Mouse (Mus musculus) thymus, postnatal 0 days (tissue): ENCODE data around the gene Pard3b. TPM values are rescaled to one million over a fixed set of nuclear protein-coding genes. Genes with fewer than 3 reads are reported as not detected.

Source experiments
- DNase-seq: peaks from one replicate; pipeline ENCODE4 v3.0.0-alpha.2; 2015; ENCODE audit warnings: low spot score
- polyA plus RNA-seq: library from polyadenylated mRNA; unstranded; fragments of >200 nt; fragmentation: Nextera tagmentation; extraction: Ambion mirVana; gene quantifications from 2 replicates; pipeline ENCODE4 v1.2.1, GENCODE M21; 2015

Pard3b gene
- polyA plus RNA-seq, 1 experiment from 2014 or later = 3.7 TPM

DNA sequence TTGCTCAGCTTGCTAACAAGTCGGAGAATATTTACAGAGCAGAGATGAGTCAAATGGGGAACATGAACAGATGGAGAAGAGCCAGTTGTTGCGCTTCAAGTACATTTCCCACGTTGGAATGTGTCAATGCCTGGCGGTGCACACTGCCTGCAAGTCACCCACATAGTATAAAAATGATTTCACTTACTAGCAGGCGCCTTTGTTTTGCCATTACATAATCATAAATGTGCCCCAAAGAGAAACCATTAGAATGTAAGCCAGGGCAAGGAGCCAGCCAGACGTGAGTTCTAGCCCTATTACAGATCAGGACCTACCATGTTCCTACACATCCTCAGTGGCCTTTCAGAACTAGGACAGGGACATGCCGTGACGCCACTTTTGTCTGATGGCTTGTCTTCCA is 1048.9 kb downstream of the Pard3b start:
- no peak for DNase-seq

DNA sequence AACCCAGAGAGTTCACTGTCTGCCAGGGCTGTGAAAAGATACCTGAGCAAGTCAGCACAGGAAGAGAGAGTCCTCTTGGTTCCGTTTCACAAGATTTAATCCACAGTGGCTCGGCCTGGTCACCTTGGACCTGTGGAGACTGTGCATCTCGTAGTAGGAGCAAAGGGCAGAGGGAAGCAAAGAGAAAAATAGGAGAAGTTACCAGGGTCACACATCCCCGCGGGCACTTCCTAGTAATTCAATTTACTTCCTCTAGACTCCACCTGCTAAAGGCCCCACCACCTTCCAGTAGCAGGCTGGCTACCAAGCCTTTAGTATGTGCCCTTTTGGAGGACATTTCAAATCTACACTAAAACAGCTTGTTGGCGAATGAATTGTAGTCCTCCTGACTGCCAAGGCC is 1052.6 kb downstream of the Pard3b start:
- no peak for DNase-seq
